Mouse (Mus musculus) B cell, adult 2 months (primary cell): Measurements from ENCODE around the gene Slc35f1.

Experiments
- DNase-seq, 2 experiments: peaks; one replicate each; pipeline ENCODE4 v3.0.0; 2022

The Slc35f1 gene

GRCm38 (mm10) chr10:52690334-52690991 is at the start of gene Slc35f1:
Gene Slc35f1, plus strand, starts transcription at chr10:52690533.
- no peak for DNase-seq

GRCm38 (mm10) chr10:52671234-52671633 is 19.1 kb upstream of the Slc35f1 start:
- no peak for DNase-seq

- DNase-seq = no peak
These were observed 829 bp downstream of the Slc35f1 start for GRCm38 (mm10) chr10:52690992-52691731.

GRCm38 (mm10) chr10:52703688-52704087 is 13.4 kb downstream of the Slc35f1 start:
- no peak for DNase-seq

GRCm38 (mm10) chr10:52704101-52705051 is 14.0 kb downstream of the Slc35f1 start:
- no peak for DNase-seq

GRCm38 (mm10) chr10:52709482-52709881 is 19.1 kb downstream of the Slc35f1 start:
- no peak for DNase-seq

GRCm38 (mm10) chr10:52712166-52712565 is 21.8 kb downstream of the Slc35f1 start:
- DNase-seq = no peak

- DNase-seq = no peak
These were observed 24.2 kb downstream of the Slc35f1 start for GRCm38 (mm10) chr10:52714557-52714956.

GRCm38 (mm10) chr10:52715146-52715545 is 24.8 kb downstream of the Slc35f1 start:
- DNase-seq = no peak

GRCm38 (mm10) chr10:52718199-52718917 is 28.0 kb downstream of the Slc35f1 start:
- DNase-seq = no peak

GRCm38 (mm10) chr10:52726674-52727073 is 36.3 kb downstream of the Slc35f1 start:
- no peak for DNase-seq

- no peak for DNase-seq
These were observed 52.5 kb downstream of the Slc35f1 start for GRCm38 (mm10) chr10:52742671-52743379.

- no peak for DNase-seq
These were observed 53.5 kb downstream of the Slc35f1 start for GRCm38 (mm10) chr10:52743831-52744230.

- DNase-seq = no peak
These were observed 57.8 kb downstream of the Slc35f1 start for GRCm38 (mm10) chr10:52748028-52748597.

GRCm38 (mm10) chr10:52755949-52756679 is 65.8 kb downstream of the Slc35f1 start:
- DNase-seq = no peak

GRCm38 (mm10) chr10:52757496-52758260 is 67.3 kb downstream of the Slc35f1 start:
- DNase-seq = no peak

GRCm38 (mm10) chr10:52758589-52758988 is 68.3 kb downstream of the Slc35f1 start:
- DNase-seq = no peak

GRCm38 (mm10) chr10:52760527-52760926 is 70.2 kb downstream of the Slc35f1 start:
- no peak for DNase-seq

GRCm38 (mm10) chr10:52779926-52780485 is 89.7 kb downstream of the Slc35f1 start:
- DNase-seq = no peak

GRCm38 (mm10) chr10:52787075-52787474 is 96.7 kb downstream of the Slc35f1 start:
- DNase-seq = no peak
